Mouse (Mus musculus): ENCODE data around the gene Alx3.

DNA sequence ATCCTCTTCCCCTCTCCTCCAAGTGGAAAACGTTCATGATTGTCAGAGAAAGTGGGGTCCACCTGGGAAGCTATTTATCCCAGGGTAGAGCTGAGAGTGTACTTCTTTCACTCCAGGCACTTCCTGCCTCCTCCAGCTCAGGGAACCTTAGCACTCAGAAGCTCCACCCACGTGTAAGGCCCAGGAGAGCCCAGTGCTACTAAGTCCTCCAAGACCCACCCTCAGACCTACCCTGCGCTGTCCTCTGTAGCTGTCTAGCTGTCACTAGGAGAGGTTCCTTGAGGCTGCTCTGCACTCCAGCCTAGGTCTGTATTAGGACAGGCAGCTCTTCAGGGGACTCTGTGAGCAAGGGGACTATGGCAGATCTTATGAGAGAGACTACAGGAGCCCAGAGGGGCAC lies 36.1 kb upstream of the Alx3 start:
- no peak for TF ChIP-seq CTCF (IDR thresholded peaks at IDR 0.05; ENCODE audit: control insufficient read depth, insufficient read depth, insufficient read length)
- no peak for TF ChIP-seq USF1 (IDR thresholded peaks at IDR 0.05; ENCODE audit: low read depth)
- TF ChIP-seq MYOD1 (IDR thresholded peaks at IDR 0.05; ENCODE audit: control insufficient read depth, insufficient read length, low read depth): no peak
- no peak for TF ChIP-seq MYOG (IDR thresholded peaks at IDR 0.05; ENCODE audit: control insufficient read depth, extremely low read depth, insufficient read length)
